Mouse (Mus musculus) heart, adult 8-10 months (tissue): ENCODE measurements around the gene Ahr. TPM values are rescaled to one million over a fixed set of nuclear protein-coding genes. Genes with fewer than 3 reads are reported as not detected.
A peak's percentile ranks its signal among the peaks of the same experiment; 100 is the strongest.

Experiments used
- DNase-seq: peaks from one replicate; pipeline ENCODE4 v3.0.0; 2022; ENCODE audit warnings: low spot score
- total RNA-seq, 4 experiments: library from RNA; stranded (reverse); gene quantifications; 2 replicates each; pipeline ENCODE4 v1.2.4; 2022

The Ahr gene
- total RNA-seq, 4 experiments from 2014 or later, result 4.8 to 5.5 (median 5.2) TPM

GRCm38 (mm10) chr12:35503586-35503985, 31.3 kb downstream of the Ahr start:
- no peak for DNase-seq

- no peak for DNase-seq
Observed at GRCm38 (mm10) chr12:35501476-35501875, 33.4 kb downstream of the Ahr start.

GRCm38 (mm10) chr12:35495195-35495594, 39.6 kb downstream of the Ahr start:
- DNase-seq, result peak; percentile 7

- no peak for DNase-seq
Observed at GRCm38 (mm10) chr12:35480764-35481163, 54.1 kb downstream of the Ahr start.

- no peak for DNase-seq
Observed at GRCm38 (mm10) chr12:35478906-35479305, 55.9 kb downstream of the Ahr start.

- peak; percentile 75 for DNase-seq
Observed at GRCm38 (mm10) chr12:35463457-35463856, 71.4 kb downstream of the Ahr start.

GRCm38 (mm10) chr12:35462667-35463066, 72.2 kb downstream of the Ahr start:
- DNase-seq, result no peak

- peak; percentile 21 for DNase-seq
Observed at GRCm38 (mm10) chr12:35459662-35460061, 75.2 kb downstream of the Ahr start.
